ENCODE assay signal across 8 mouse cellular contexts in genomic region chr5:37091171-37091628, GRCm38 (mm10). TPM values are rescaled to one million over a fixed set of nuclear protein-coding genes. Genes with fewer than 3 reads are reported as not detected.
DNase-seq lines count a peak whose midpoint lies in the region; ATAC-seq and TF ChIP-seq lines count a peak whose summit lies in the region.

No protein-coding gene starts in this region.

- no peak for TF ChIP-seq CTCF in G1E (IDR thresholded peaks at IDR 0.05; ENCODE audit: low read depth, low read length)
- TF ChIP-seq CTCF in testis, adult 2 months (IDR thresholded peaks at IDR 0.05; ENCODE audit: control insufficient read depth, insufficient read depth, insufficient replicate concordance, low read depth, low read length) = no peak

- DNase-seq in heart, embryonic 10.5 days (ENCODE audit: low spot score) = no peak
- no peak for DNase-seq in heart, adult 11 months
- DNase-seq in G1E (ENCODE audit: low spot score) = no peak
- peak; percentile 74 for DNase-seq in embryonic facial prominence, embryonic 10.5 days (ENCODE audit: low spot score)
- DNase-seq in limb, embryonic 10.5 days (ENCODE audit: low spot score) = peak; percentile 64
- DNase-seq in left cerebral cortex, adult 18-20 months (ENCODE audit: low spot score in 2 of 2) = no peak
- DNase-seq in urinary bladder, postnatal 36 days (ENCODE audit: low spot score in 2 of 2) = no peak

- H3K4me1 ChIP-seq in heart, embryonic 10.5 days = peaks cover 10% of the 10 kb centered on the region; the same call in 1 of the 2 replicates
- no peaks in the 10 kb centered on the region; the same call in 1 of the 2 replicates for H3K4me1 ChIP-seq in G1E (ENCODE audit: insufficient read depth, low read depth, low read length)
- H3K4me1 ChIP-seq in embryonic facial prominence, embryonic 10.5 days = peaks cover 9% of the 10 kb centered on the region
- H3K4me1 ChIP-seq in limb, embryonic 10.5 days = peaks cover 10% of the 10 kb centered on the region
- H3K4me1 ChIP-seq in testis, adult 2 months (ENCODE audit: control insufficient read depth, insufficient read depth, low read length) = peaks cover 9% of the 10 kb centered on the region

- no peak overlapping the region for H3K27ac ChIP-seq in heart, embryonic 10.5 days
- peak overlapping the region; percentile 37 for H3K27ac ChIP-seq in embryonic facial prominence, embryonic 10.5 days (replicated peaks)
- no peak overlapping the region for H3K27ac ChIP-seq in limb, embryonic 10.5 days
- H3K27ac ChIP-seq in testis, adult 2 months (ENCODE audit: control insufficient read depth, insufficient read depth, low read depth, low read length) = no peak overlapping the region

- peak overlapping the region; percentile 52 for H3K4me3 ChIP-seq in heart, embryonic 10.5 days
- peak overlapping the region; percentile 33; the same call in 1 of the 2 replicates for H3K4me3 ChIP-seq in G1E (ENCODE audit: low read depth, low read length)
- peak overlapping the region; percentile 62 for H3K4me3 ChIP-seq in embryonic facial prominence, embryonic 10.5 days
- peak overlapping the region; percentile 53 for H3K4me3 ChIP-seq in limb, embryonic 10.5 days
- peak overlapping the region; percentile 64 for H3K4me3 ChIP-seq in testis, adult 2 months (ENCODE audit: control insufficient read depth, low read depth, low read length)

- peaks cover 71% of the 10 kb centered on the region for H3K27me3 ChIP-seq in heart, embryonic 10.5 days (ENCODE audit: insufficient read depth, poor library complexity, severe bottlenecking)
- peaks cover 2% of the 10 kb centered on the region; the same call in 1 of the 2 replicates for H3K27me3 ChIP-seq in G1E (ENCODE audit: insufficient read depth, low read length)
- H3K27me3 ChIP-seq in embryonic facial prominence, embryonic 10.5 days (replicated peaks; ENCODE audit: low read depth, poor library complexity, severe bottlenecking) = peaks cover 50% of the 10 kb centered on the region
- peaks cover 66% of the 10 kb centered on the region for H3K27me3 ChIP-seq in limb, embryonic 10.5 days (ENCODE audit: low read depth, poor library complexity, severe bottlenecking)
- H3K27me3 ChIP-seq in testis, adult 2 months (ENCODE audit: control insufficient read depth, insufficient read depth, low read length) = no peaks in the 10 kb centered on the region

- WGBS in heart, embryonic 10.5 days = under 1% methylated on average over 47 of the region's 47 CpGs
- WGBS in embryonic facial prominence, embryonic 10.5 days = under 1% methylated on average over 47 of the region's 47 CpGs
- WGBS in limb, embryonic 10.5 days = under 1% methylated on average over 47 of the region's 47 CpGs

- no peak for TF ChIP-seq POLR2A in testis, adult 2 months (IDR thresholded peaks at IDR 0.05; ENCODE audit: control insufficient read depth, low read depth, low read length)

- H3K9me3 ChIP-seq in heart, embryonic 10.5 days = no peaks in the 10 kb centered on the region
- H3K9me3 ChIP-seq in G1E (replicated peaks) = peaks cover 37% of the 10 kb centered on the region
- no peaks in the 10 kb centered on the region for H3K9me3 ChIP-seq in embryonic facial prominence, embryonic 10.5 days
- H3K9me3 ChIP-seq in limb, embryonic 10.5 days (replicated peaks) = no peaks in the 10 kb centered on the region

- H3K36me3 ChIP-seq in heart, embryonic 10.5 days = no peaks in the 10 kb centered on the region
- no peaks in the 10 kb centered on the region for H3K36me3 ChIP-seq in G1E (replicated peaks)
- H3K36me3 ChIP-seq in embryonic facial prominence, embryonic 10.5 days (replicated peaks) = no peaks in the 10 kb centered on the region
- no peaks in the 10 kb centered on the region for H3K36me3 ChIP-seq in limb, embryonic 10.5 days
- H3K36me3 ChIP-seq in testis, adult 2 months (ENCODE audit: control insufficient read depth, insufficient read depth, low read length) = no peaks in the 10 kb centered on the region

- no peak for ATAC-seq in G1E (ENCODE audit: extremely low read depth, insufficient number of reproducible peaks, low FRiP score, poor library complexity, severe bottlenecking)

RNA-seq across cellular contexts. Expression of gene Gm1043, which starts 6.0 kb away (rescaled TPM):
- not detected in 2 replicates for polyA plus RNA-seq in heart, embryonic 10.5 days (2016; fragmentation: Nextera tagmentation; extraction: Ambion mirVana)
- total RNA-seq in G1E (2014; fragmentation: Nextera tagmentation) (not detected in 2 replicates), G1E (2017) (0.17 and 0.38 TPM in 2 replicates)
- polyA plus RNA-seq in G1E (2012) = not detected in 2 replicates
- polyA plus RNA-seq in embryonic facial prominence, embryonic 10.5 days (2016; fragmentation: Nextera tagmentation; extraction: Ambion mirVana) = not detected in 2 replicates
- not detected in 2 replicates for polyA plus RNA-seq in limb, embryonic 10.5 days (2016; fragmentation: Nextera tagmentation; extraction: Ambion mirVana)
- 5.2 and 6.0 TPM in 2 replicates for polyA plus RNA-seq in testis, adult 2 months (2012; rRNA removed)
- 10 to 100 TPM; 34.0 to 35.9 TPM for total RNA-seq in left cerebral cortex, adult 18-20 months (2021)

Comparison
In these comparisons a context has a peak if more than half of its experiments do, and no peak if none do; other contexts are left out.
1. DNase-seq: peak in embryonic facial prominence, embryonic 10.5 days (single experiment) and limb, embryonic 10.5 days (single experiment); none in heart, embryonic 10.5 days (single experiment), heart, adult 11 months (single experiment), G1E (single experiment), left cerebral cortex, adult 18-20 months (0 of 2) and urinary bladder, postnatal 36 days (0 of 2).
2. Peak in every context shown above with its lines, with median percentiles within 50 percentile points of each other: H3K4me3 ChIP-seq.